Mouse (Mus musculus): ENCODE results near the gene Eif3j1.
"Not testable (repeated sequence)": the region's sequence is repeated elsewhere in the genome, so short reads cannot be mapped to it uniquely, and the experiment has no call there.

The Eif3j1 gene

DNA sequence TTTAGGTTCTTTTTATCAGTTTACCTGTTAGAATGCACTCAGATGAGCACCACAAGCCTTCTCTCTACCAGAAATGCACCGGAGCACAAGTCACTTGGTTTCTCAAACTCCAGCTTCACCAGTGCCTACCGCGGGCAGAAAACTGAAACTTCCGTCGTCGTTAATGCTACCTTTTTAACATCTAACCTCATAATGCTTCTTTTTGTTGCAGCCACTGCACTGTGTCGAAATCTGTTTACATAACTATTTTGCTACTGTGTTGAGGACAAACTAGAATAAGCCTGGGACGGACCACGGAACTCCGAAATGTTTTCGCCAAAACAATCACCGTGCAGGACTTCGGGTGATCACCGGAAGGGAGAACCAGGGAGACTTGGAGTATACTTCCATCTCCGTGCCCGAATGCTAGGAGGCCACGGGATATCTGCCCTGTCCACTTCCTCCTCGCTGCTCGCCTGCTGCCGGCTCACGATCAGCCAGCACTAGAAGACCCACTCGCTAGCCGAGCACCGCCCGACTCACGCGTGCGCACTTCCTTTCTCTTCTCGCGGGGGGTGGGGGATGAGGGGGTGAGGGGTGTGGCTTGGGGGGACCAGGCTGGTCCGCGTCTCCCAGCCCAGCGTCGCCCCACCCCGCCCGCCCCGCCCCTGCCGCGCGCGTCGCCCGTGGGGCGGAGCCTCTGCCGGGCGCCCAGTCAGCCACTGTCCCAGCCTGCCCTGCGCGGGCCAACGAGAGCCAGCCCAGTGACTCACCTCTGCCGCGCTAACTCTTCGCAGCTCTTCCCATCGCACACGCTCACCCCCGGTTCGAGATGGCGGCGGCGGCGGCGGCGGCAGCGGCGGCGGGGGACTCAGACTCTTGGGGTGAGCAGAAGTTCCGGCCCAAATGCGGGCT is at the start of gene Eif3j1:
Gene Eif3j1 (plus strand): TSS at position 685 of the 894 bp plus-strand sequence.
- DNase-seq (ENCODE audit: low spot score), result peak; percentile 93

DNA sequence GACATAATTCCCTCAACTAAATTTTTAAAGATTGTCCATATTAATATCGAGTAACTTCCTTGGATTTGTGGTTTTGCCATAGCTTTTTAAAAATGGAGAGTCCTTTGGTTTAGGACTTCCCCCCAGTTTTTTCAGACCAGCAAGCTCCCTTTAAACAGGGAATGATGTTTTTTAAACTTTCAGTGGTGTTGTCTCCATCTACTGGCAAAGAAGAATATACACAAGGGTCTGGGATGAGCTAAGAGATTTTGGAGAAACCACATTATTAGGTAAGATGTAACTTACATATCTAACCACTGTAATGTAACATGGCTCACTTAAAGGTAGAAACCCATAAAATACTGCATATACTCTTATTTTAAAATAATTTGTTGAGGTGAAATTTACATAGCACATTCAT is 32.6 kb upstream of the Eif3j1 start:
- no peak for DNase-seq (ENCODE audit: low spot score)

DNA sequence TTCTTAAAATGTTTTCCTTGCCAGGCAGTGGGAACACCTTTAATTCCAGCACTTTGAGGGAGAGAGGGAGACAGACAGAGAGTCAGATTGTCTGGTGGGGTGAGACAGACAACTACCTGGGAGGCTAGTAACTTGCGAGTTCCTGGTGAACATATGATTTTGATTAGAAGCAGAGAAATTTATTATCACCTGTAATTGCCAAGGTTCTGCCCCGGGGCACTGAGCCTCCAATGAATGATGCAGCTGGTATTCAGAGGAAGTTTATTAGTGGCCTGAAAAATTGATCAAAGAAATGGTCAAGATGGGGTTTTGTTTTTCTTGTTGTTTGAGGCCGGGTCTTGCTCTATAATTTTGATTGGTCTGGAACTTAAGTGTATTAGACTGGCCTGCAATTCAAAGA is 19.5 kb upstream of the Eif3j1 start:
- DNase-seq (ENCODE audit: low spot score), result no peak

DNA sequence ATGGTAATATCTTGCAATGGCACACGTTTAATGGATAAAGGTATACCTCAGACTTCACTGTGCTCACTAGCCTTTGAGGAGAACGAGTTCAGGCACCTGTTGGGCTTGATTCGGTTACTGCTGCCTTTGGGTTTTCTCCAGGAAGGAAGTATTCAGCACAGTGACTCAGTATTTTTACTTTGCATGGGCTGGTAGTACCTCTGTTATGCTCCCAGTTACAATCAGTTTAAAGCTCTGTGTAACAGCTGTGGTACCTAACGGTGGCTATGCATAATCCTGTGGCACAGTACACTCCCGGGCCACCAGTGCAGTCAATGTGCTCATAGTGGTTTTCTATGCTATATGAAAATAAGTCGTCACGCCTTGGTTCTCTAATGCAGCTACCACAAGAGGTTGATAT is 16.9 kb upstream of the Eif3j1 start:
- no peak for DNase-seq (ENCODE audit: low spot score)

DNA sequence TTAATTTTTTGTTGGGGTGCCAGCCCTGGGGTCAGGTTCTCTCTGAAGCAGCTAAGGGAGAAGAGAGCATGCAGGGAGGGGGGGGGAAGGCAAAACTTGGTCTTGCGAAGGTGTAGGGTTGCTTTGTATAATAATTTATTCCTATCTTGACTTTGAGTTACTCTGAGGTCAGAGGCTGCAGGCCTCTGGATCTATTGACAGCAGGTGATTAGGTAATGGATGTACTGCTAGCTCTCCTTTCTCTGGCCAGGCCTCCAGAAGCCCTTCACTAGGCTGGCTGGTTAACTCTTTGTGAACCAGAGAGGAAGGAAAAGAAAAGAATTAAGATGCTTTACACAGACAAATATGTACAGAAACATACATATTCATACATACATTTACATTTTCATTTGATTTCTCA is 9.6 kb upstream of the Eif3j1 start:
- DNase-seq (ENCODE audit: low spot score), result no peak

DNA sequence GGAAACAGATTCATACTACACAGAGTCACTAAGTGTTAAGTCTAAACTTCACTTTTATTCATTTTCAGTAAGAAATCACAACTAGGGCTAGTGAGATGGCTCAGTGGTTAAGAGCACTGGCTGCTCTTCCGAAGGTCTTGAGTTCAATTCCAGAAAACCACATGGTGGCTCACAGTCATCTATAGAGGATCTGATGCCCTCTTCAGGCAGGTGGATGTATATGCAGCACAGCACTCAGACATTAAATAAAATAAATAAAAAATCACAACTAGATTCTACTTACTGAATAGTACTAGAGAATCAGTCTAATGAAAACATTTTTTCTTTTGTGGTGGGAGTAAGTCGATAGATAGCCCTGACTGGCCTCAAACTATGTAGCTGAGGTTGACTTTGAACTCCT is 6.1 kb upstream of the Eif3j1 start:
- DNase-seq (ENCODE audit: low spot score), result peak; percentile 26

DNA sequence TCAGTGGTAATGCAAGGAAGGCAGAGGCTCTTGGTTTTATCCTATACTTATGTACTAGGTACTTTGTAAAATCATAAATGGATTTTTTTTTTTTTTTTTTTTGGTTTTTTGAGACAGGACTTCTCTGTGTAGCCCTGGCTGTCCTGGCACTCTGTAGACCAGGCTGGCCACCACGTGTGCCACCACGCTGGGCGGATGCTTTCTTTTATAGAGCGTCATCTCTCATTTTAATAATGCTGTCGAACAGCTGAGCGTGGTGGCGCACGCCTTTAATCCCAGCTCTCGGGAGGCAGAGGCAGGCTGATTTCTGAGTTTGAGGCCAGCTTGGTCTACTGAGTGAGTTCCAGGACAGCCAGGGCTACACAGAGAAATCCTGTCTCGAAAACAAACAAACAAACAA is 1.3 kb upstream of the Eif3j1 start:
- DNase-seq (ENCODE audit: low spot score), result not testable (repeated sequence)

DNA sequence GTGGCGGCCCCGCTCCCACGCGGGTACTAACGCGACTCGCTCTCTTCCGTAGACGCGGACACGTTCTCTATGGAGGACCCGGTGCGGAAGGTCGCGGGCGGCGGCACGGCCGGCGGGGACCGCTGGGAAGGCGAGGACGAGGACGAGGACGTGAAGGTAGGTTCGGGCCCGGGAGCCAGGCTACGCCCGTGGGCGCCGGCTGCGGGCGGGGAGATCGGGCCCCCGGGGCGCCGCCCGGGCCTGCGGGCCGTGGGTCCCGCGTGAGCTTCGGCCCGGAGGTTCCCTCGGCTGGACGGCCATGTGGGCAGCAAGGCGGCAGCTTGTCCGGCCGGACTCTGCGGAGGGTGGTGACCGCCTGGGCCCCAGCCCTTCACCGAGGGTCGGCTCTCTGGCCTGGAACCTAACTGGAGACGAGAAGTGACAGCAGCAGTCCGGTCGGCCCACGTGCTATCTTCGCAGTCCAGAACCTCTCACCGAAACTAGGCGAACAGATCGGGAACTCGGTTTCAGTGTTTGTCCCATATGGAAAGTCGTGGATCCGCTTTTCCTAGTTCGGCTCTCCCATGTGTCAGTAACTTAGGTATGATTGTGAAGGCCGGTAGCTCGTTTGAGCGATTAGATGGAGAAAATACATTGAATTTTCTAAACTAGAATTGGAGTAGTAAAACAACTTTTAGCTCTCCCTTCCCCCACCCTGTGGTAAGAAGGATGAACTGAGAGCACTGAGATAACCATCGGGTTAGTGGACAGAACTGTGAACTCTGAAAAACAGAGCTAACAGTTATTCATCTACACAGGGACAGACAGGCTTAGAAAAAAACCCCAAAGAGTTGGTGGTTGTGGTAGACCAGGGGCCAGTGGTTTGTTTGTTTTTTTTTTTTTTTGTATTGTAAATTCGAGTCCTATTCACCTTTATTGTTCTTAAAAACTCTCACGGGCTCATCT is 682 bp downstream of the Eif3j1 start:
- peak; percentile 22 for DNase-seq (ENCODE audit: low spot score)

DNA sequence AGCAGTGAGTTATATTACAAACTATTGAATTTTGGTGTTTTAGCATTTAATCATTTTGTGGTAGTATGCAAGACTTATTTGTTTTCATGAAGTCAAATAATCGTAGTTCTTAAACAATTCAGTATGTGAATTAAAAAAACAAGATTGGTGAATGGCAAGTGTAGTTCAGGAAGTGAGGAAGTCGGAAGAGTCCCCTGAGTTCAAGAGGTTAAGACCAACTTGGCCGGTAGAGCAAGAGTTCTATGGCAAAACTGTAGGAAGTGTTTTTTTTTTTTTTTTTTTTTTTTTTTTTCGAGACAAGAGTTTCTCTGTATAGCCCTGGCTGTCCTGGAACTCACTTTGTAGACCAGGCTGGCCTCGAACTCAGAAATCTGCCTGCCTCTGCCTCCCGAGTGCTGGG is 3.6 kb downstream of the Eif3j1 start:
- DNase-seq (ENCODE audit: low spot score), result no peak

DNA sequence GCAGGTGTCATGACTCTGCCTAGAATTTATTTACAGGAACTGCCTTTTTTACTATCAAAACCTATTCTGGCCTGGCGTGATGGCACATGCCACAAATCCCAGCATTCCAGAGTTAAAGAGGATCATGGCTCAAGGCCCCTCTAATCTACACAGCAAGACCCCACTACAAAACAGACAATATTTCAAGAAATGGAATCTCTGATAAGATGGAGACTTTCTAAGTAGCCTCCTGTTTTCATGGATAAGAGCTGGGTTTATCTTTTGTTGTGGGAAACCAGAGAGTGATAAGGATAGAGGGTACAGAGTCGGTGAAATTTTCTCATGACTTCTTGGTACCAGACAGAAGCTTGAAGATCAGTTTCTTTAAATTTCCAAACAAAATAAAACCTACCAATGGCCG is 7.7 kb downstream of the Eif3j1 start:
- no peak for DNase-seq (ENCODE audit: low spot score)

DNA sequence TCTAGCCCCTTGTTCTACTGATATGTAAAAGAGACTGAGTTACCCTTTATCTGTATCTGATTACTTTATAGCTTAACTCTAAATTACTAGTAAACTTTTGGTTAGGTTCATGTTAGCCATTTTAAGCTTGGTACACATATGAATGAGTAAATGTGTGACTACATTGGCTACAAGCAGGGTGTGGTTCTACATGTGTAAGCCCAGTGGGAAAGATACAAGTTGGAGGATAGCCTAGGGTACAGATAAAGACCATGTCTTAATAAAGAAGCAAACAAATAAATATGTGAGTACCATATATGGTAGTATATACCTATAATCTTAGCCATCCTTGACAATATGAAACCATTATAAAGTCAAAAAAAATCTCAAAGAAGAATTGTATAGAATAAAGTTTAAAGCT is 15.6 kb downstream of the Eif3j1 start:
- DNase-seq (ENCODE audit: low spot score), result no peak

DNA sequence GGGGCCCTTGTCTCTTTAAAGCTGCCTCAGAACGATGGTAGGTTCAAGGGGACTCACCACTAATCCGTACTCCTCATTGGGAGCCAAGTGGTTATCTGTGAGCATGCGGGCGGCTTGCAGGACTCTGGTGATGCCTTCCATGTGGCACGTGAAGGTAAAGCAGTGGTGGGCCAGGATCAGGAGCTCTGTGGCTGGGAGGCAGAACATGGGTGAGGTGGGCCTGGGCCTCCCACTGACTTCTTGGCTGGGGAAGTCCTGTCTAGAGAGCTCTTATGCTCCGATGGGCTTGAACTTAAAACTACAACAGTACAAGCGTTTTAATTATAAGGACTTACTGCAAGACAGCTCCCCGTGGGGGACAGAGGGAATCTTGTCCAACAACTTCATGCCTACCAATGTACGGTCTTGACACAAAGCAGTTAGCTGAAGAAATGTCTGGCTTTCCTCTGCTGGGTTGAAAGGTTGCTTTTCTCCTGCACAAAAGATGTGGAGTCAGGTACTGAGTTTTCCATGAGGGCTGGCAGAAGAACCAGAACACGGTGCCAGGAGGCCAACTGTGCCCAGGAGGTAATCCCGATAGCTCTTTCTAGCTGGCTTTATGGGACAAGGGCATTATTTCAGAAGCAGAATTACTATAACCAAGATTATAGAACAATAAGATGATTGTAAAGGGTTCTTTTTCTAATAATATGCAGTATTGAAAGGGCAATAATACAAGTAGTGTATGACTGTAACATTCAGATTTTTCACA is 31.2 kb downstream of the Eif3j1 start:
- no peak for DNase-seq (ENCODE audit: low spot score)

DNA sequence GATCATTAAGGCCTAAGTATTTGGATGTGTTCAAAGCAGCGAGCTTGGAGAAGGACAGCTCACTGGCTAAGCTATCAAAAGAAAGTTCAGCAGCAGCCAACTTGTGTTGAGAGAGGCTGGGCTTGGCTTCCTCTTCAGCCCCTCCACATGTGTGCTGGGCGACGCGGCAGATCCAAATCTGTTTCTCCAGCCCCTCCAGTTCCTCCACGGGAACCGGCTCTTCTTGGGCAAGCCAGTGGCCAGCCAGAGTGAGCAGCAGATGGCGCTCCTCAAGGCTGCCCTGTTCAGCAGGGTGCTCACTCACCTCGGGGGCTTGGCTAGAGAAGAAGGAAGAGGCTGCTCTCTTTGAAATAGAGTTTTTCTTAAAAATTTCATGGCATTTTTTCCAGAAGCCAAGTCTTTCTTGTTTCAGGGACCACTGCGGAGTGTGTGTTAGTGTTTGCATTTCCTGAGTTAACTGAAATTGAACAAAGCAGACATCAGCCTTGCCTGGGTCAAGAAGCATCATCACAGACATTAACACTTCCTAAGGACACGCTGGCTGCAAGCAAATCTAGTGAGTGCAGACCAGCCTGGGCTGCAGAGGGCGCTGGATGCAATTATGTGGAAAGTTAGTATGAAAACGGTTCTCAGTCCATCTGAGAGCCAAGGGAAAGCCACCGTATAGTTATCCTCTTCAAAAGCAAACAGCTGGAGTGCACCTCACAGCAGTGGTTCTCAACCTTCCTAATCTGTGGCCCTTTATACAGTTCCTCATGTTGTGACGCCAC is 37.0 kb downstream of the Eif3j1 start:
- no peak for DNase-seq (ENCODE audit: low spot score)

DNA sequence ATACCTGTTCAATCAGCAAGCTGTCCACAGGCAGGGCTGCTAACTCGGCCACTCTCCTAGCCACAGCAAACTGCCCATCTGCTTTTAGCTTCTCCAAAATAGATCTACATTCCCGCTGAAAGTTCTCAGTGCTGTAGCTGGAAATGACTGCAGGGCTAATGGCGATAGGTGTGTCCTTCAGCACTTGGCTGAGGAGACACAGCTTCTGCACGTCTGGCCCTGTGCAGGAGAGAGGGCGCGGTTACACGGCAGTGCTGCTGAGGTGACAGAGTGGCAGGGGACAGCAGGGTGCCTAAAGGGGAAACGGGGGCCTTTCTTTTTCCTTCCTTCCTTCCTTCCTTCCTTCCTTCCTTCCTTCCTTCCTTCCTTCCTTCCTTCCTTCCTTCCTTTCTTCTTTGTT is 37.9 kb downstream of the Eif3j1 start:
- DNase-seq (ENCODE audit: low spot score), result no peak

DNA sequence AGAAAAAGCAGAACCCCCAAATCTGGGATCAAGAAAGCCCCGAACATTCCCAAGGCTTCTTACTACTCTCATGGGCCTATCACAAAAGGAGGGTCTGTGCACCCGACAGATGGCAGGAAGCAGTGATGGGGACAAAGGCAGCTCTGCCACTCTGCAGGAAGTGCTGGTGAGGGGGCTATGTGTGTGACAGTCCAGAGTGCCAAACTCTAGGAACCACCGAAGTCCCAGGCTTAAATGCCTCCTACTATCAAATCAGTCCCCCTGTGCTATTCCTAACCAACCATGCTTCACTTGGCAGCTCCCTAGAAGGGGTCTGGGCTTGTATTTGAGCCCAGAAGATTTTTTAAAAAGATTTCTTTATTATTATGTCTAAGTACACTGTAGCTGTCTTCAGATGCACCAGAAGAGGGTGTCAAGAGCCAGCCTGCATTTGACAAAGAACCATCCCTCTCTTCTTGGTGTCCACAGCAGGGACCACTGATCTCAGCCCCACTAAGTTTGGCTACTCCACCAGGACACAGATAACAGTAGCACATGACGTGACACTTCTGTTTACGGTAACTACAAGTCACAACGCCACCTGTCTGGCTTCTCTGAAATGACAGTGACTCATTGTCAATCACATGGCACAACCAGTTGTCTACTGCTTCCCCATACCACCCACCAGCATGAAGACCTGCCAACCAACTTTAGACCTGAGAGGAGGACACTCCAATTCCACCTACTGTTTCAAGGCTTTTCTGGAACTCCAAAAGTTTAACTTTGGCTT is 41.0 kb downstream of the Eif3j1 start:
- peak; percentile 7 for DNase-seq (ENCODE audit: low spot score)

DNA sequence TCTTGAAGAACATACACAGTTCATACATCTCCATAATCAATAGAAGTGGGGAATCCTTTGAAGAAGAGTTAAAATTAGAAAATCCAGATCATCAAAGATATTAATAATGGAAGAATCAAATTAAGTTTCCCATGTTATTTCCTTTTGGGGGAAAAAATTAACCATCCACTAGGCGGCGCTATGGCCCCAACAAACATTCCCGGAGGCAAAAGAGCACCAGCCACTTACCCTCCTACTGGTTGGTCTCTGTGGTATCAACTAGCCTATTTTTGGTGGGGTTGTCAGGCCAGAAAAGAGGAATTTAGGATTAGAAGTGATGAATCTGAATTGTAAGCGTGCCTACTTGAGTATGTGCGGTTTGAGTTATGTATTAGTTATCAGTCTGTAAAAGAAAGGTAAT is 41.6 kb downstream of the Eif3j1 start:
- DNase-seq (ENCODE audit: low spot score), result peak; percentile 59

DNA sequence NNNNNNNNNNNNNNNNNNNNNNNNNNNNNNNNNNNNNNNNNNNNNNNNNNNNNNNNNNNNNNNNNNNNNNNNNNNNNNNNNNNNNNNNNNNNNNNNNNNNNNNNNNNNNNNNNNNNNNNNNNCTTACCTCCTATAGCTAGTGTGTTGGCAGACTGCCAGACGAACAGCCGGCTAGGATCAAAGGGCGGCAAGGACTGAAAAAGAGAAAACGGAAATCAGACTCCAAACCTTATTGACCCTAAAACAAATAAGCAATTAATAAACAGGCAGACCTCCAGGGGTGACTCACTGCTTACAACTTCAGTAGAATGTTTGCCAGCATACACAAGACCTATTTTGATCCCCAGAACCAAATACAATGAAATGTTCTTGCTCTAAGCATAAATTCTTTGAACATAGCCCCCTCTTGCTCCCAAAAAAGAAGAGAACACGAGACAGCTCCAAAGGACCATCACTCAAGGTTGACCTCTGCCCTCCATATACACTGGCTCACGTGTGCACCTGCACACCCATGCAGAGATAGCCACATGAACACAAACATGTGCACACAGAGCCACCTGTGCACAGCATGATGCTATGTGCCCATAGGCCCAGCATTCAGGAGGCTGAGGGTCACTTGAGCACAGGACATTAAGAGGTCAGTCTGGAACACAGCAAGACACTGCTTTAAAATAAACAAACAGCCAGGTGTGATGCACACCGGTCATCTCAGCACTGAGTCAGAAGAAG is 53.5 kb downstream of the Eif3j1 start:
- no peak for DNase-seq (ENCODE audit: low spot score)

DNA sequence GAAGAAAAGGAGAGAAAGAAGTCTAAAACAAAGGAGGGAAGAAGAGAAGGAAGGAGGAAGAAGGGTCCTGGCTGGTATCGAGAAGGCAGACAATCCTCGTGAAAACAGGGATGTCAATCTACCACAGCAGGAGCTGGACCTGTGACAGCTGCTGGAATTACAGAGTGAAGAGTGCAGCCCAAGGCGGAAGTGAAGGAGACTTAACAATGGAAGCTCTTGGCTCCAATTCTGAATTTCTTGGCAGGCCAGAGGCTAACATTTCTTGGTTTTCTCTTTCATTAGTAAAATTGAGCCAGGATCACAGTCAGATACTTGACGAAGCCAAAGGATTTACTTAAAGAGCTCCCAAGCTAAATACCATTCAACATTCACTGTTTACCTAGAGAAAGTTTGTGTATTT is 58.1 kb downstream of the Eif3j1 start:
- DNase-seq (ENCODE audit: low spot score), result no peak

DNA sequence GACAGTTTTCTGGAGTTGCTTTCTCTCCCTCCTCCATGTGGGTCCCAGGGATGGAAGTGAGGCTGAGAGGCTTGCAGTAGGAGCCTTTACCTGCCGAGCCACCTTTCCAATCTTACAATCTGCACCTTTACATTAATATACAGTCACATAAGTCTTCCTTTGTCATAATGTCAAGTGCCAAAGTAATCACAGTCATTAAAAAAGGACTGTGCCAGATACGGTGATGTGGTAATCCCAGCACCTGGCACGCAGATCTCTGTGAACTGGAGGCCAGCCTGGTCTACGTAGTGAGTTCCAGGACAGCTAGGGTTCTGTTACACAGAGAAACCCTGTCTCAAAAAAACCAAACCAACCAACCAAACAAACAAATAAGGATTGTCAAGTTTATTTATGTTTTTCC is 65.5 kb downstream of the Eif3j1 start:
- no peak for DNase-seq (ENCODE audit: low spot score)

DNA sequence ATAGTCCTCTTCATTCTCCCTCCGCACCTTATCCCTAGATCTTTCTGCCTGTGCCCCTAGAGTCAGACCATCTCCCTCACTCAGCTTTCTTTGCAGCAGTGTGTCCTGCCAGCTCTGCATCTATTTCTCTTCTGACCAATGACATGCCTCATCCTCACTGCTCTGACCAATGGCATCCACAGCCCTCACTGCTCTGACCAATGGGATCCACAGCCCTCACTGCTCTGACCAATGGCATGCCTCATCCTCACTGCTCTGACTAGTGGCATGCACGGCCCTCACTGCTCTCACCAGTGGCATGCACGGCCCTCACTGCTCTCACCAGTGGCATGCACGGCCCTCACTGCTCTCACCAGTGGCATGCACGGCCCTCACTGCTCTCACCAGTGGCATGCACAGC is 69.3 kb downstream of the Eif3j1 start:
- DNase-seq (ENCODE audit: low spot score), result not testable (repeated sequence)

All from T-cell, adult 2 months (primary cell).